Mouse (Mus musculus) forebrain, embryonic 12.5 days (tissue): ENCODE results near the gene Lrriq4. TPM values are rescaled to one million over a fixed set of nuclear protein-coding genes. Genes with fewer than 3 reads are reported as not detected.
"Not testable (repeated sequence)": the region's sequence is repeated elsewhere in the genome, so short reads cannot be mapped to it uniquely, and the experiment has no call there.

Experiments
- ATAC-seq: fragments of 200-750 bp; cut with Nextera tagmentation; 2 replicates; pipeline ENCODE4 v1.8.0; 2017; ENCODE audit warnings: moderate TSS enrichment; ENCODE audit not compliant: low FRiP score
- H3K27ac ChIP-seq: fragments of 300-500 bp; sonication (generic); 2 replicates; pipeline ENCODE4 v1.5.1; 2016; ENCODE audit warnings: mild to moderate bottlenecking
- H3K27me3 ChIP-seq: fragments of 300-500 bp; sonication (generic); 2 replicates; pipeline ENCODE4 v1.6.1; 2016; ENCODE audit warnings: mild to moderate bottlenecking
- H3K36me3 ChIP-seq: fragments of 300-500 bp; sonication (generic); replicated peaks from 2 replicates; pipeline ENCODE4 v1.6.1; 2016; ENCODE audit warnings: mild to moderate bottlenecking
- H3K4me1 ChIP-seq: fragments of 300-500 bp; sonication (generic); 2 replicates; pipeline ENCODE4 v1.6.1; 2016
- H3K4me2 ChIP-seq: fragments of 300-500 bp; sonication (generic); 2 replicates; pipeline ENCODE4 v1.6.1; 2016; ENCODE audit warnings: mild to moderate bottlenecking, moderate library complexity
- H3K4me3 ChIP-seq: fragments of 300-500 bp; sonication (generic); replicated peaks from 2 replicates; pipeline ENCODE4 v1.5.1; 2016; ENCODE audit warnings: mild to moderate bottlenecking
- H3K9ac ChIP-seq: fragments of 300-500 bp; sonication (generic); 2 replicates; pipeline ENCODE4 v1.6.1; 2016; ENCODE audit warnings: mild to moderate bottlenecking
- H3K9me3 ChIP-seq: fragments of 300-500 bp; sonication (generic); 2 replicates; pipeline ENCODE4 v1.6.1; 2016
- WGBS: fragments of 180-500 bp; shearing (Covaris S2); methylation state at CpG from one replicate; pipeline ENCODE4 v1.1.7; 2016; 5-methylcytosine and 5-hydroxymethylcytosine counted together
- polyA plus RNA-seq: library from polyadenylated mRNA; unstranded; fragments of >200 nt; fragmentation: Nextera tagmentation; extraction: Ambion mirVana; gene quantifications from 2 replicates; pipeline ENCODE4 v1.2.1, GENCODE M21; 2016

Lrriq4 gene
- polyA plus RNA-seq, 1 experiment from 2014 or later: not detected

DNA sequence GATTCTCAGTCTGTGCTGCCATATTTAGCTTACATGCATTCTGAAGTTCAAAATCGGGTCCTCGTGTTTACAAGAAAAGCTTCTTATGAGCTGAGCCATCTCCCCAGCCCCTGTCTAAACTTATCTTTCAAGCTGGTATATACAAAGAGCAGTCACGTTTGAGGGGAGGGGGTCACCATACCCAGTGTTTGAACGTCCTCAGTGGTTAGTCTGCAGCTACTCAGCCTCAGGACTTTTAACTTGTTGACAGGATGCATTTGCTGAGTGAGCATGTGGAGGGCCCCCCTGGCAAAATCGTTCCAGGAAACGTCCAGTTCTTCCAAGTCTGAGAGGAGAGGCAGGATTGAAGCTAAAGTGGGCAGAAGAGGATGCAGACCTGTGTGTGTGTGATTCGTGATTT lies 46.7 kb downstream of the Lrriq4 start:
- H3K27me3 ChIP-seq: no peaks in the 10 kb centered on the region
- no peak for ATAC-seq
- WGBS: 80% methylated on average over 7 of the region's 7 CpGs

GRCm38 (mm10) chr3:30695661-30696060 lies 51.4 kb downstream of the Lrriq4 start:
- Histone ChIP-seq H3K27ac (no peak overlapping the region), H3K36me3 (no peaks in the 10 kb centered on the region), H3K27me3 (no peaks in the 10 kb centered on the region), H3K9ac (no peak overlapping the region), H3K4me1 (no peaks in the 10 kb centered on the region), H3K4me2 (no peak overlapping the region), H3K9me3 (no peaks in the 10 kb centered on the region), H3K4me3 (no peak overlapping the region)
- no peak for ATAC-seq
- 88% methylated on average over 2 of the region's 2 CpGs for WGBS

More for the DNA sequence above, 46.7 kb downstream of the Lrriq4 start:
- Histone ChIP-seq H3K27ac (no peak overlapping the region), H3K9ac (no peak overlapping the region), H3K36me3 (no peaks in the 10 kb centered on the region), H3K4me2 (no peak overlapping the region), H3K4me1 (no peaks in the 10 kb centered on the region), H3K9me3 (no peaks in the 10 kb centered on the region), H3K4me3 (no peak overlapping the region)

- H3K4me3 ChIP-seq: no peak overlapping the region
- peak; percentile 49; the same call in 1 of the 2 replicates for ATAC-seq
- H3K27me3 ChIP-seq: no peaks in the 10 kb centered on the region
- H3K4me2 ChIP-seq: no peak overlapping the region
- 22% methylated on average over 2 of the region's 2 CpGs for WGBS
- no peaks in the 10 kb centered on the region for H3K4me1 ChIP-seq
- H3K9ac ChIP-seq: no peak overlapping the region
- H3K27ac ChIP-seq: no peak overlapping the region
- no peaks in the 10 kb centered on the region for H3K9me3 ChIP-seq
- H3K36me3 ChIP-seq: no peaks in the 10 kb centered on the region
Measured at GRCm38 (mm10) chr3:30696346-30696745, 52.0 kb downstream of the Lrriq4 start.

DNA sequence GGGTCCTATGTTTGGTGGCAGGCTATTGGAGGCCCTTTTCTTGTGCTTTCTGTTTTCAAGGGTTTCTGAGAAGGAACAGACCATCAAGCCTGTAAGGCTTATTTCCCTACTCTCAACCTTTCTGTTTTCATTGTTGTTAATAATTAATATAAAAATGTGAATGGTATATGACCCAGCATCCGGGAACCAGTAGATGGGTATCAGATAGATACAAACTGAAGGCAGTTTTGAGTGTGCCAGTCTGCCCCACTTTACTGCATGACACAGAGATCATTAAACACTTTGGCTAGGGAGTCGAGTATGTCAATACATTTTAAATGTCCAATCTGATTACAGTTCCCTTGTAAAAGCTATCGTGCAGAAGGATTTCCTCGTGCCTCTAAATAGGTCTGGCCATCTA lies 53.6 kb downstream of the Lrriq4 start:
- Histone ChIP-seq H3K4me3 (no peak overlapping the region), H3K27me3 (no peaks in the 10 kb centered on the region), H3K27ac (no peak overlapping the region), H3K4me2 (no peak overlapping the region), H3K36me3 (no peaks in the 10 kb centered on the region), H3K4me1 (no peaks in the 10 kb centered on the region), H3K9me3 (no peaks in the 10 kb centered on the region), H3K9ac (no peak overlapping the region)
- ATAC-seq: no peak
- 76% methylated on average over 4 of the region's 4 CpGs for WGBS

DNA sequence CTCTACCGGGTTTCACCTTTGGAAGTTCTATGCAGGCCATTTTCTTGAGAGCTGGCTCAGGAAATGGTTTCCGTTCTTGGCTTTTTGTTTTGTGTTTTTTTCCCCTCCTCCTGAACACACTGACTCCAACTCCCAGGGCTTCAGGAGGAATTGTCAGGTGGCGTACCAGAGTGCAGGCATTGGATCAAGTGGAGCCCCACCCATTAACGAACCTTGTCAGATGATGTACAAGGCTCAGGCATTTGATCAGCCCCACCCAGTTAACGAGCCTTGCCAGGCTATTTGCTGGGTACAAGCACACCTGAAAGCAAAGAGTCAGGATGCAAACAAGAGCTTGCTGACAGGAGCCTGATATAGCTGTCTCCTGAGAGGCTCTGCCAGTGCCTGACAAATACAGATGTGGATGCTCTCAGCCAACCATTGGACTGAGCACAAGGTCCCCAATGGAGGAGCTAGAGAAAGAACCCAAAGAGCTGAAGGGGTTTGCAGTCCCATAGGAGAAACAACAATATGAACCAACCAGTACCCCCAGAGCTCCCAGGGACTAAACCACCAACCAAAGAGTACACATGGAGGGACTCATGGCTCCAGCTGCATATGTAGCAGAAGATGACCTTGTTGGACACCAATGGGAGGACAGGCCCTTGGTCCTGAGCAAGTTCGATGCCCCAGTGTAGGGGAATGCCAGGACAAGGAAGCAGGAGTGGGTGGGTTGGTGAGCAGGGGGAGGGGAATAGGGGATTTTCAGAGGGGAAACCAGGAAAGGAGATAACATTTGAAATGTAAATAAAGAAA lies 55.6 kb downstream of the Lrriq4 start, which contains the start of gene Lrrc31:
Gene Lrrc31 (minus strand): TSS at position 133 of the 795 bp plus-strand sequence.
- H3K4me2 ChIP-seq, H3K4me1 ChIP-seq, H3K9ac ChIP-seq, H3K9me3 ChIP-seq, ATAC-seq, H3K27ac ChIP-seq, H3K36me3 ChIP-seq, H3K4me3 ChIP-seq, H3K27me3 ChIP-seq: not testable (repeated sequence)
- 84% methylated on average over 6 of the region's 6 CpGs for WGBS

DNA sequence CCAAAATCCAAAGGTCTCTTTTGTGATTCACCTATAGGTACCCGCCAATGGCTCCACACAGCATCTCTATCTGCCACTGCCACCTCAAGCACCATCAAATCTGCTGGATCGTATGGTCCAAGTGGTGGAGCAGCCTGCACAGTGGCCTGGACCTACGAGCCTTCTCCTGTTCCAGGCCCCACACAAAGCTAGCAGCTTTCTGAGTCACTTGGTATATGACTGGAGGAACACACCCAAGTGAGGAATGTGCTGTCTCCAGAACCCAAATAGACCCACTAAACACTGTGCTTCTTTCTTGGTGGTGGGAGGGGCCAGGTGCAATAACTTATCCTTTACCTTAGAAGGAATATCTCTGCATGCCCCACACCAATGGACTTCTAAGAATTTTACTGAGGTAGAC lies 61.7 kb downstream of the Lrriq4 start:
- Histone ChIP-seq H3K36me3 (no peaks in the 10 kb centered on the region), H3K27ac (no peak overlapping the region), H3K9me3 (no peaks in the 10 kb centered on the region), H3K27me3 (no peaks in the 10 kb centered on the region), H3K9ac (no peak overlapping the region), H3K4me3 (no peak overlapping the region), H3K4me2 (no peak overlapping the region), H3K4me1 (no peaks in the 10 kb centered on the region)
- ATAC-seq: no peak
- WGBS: 89% methylated on average over 3 of the region's 3 CpGs

- H3K4me2 ChIP-seq: no peak overlapping the region
- no peaks in the 10 kb centered on the region for H3K4me1 ChIP-seq
- no peak overlapping the region for H3K9ac ChIP-seq
- no peak overlapping the region for H3K27ac ChIP-seq
- ATAC-seq: no peak
- no peaks in the 10 kb centered on the region for H3K27me3 ChIP-seq
- WGBS: 91% methylated on average over 4 of the region's 4 CpGs
- no peaks in the 10 kb centered on the region for H3K36me3 ChIP-seq
- no peaks in the 10 kb centered on the region for H3K9me3 ChIP-seq
- no peak overlapping the region for H3K4me3 ChIP-seq
Measured at GRCm38 (mm10) chr3:30706614-30707276, 62.4 kb downstream of the Lrriq4 start.

GRCm38 (mm10) chr3:30710191-30710590 lies 65.9 kb downstream of the Lrriq4 start:
- H3K9ac ChIP-seq: no peak overlapping the region
- no peaks in the 10 kb centered on the region for H3K36me3 ChIP-seq
- 85% methylated on average over 6 of the region's 6 CpGs for WGBS
- no peak overlapping the region for H3K27ac ChIP-seq
- no peaks in the 10 kb centered on the region for H3K4me1 ChIP-seq
- H3K4me3 ChIP-seq: no peak overlapping the region
- no peak for ATAC-seq
- no peak overlapping the region for H3K4me2 ChIP-seq
- no peaks in the 10 kb centered on the region for H3K9me3 ChIP-seq
- H3K27me3 ChIP-seq: no peaks in the 10 kb centered on the region

DNA sequence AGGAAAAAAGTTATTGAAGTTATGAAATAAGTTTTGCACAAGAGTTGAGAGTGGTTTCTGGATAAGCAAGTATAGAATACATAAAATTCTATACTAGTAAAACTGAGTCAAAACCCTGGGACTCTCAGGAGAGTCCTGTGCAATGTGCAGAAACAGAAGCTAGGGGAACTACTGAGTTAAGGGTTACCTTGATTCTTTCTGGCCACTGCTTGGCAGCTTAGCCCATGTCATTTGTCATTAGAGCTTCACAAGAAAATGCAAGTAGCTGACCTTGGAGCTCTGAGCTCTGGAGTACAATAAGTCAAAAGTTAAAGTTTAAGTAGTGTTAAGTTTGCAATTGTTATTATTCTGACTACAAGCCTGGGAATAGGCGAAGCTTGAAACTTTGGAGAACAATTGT lies 69.0 kb downstream of the Lrriq4 start:
- Histone ChIP-seq H3K4me2 (no peak overlapping the region), H3K4me1 (no peaks in the 10 kb centered on the region), H3K36me3 (no peaks in the 10 kb centered on the region), H3K27me3 (no peaks in the 10 kb centered on the region), H3K9me3 (no peaks in the 10 kb centered on the region), H3K27ac (no peak overlapping the region), H3K4me3 (no peak overlapping the region), H3K9ac (no peak overlapping the region)
- WGBS: 93% methylated on average over 1 of the region's 1 CpGs
- no peak for ATAC-seq

GRCm38 (mm10) chr3:30718649-30719048 lies 74.3 kb downstream of the Lrriq4 start:
- no peaks in the 10 kb centered on the region for H3K4me1 ChIP-seq
- no peak overlapping the region for H3K9ac ChIP-seq
- ATAC-seq: no peak
- H3K4me2 ChIP-seq: no peak overlapping the region
- H3K9me3 ChIP-seq: no peaks in the 10 kb centered on the region
- no peak overlapping the region for H3K27ac ChIP-seq
- H3K36me3 ChIP-seq: no peaks in the 10 kb centered on the region
- no peaks in the 10 kb centered on the region for H3K27me3 ChIP-seq
- 90% methylated on average over 3 of the region's 3 CpGs for WGBS
- H3K4me3 ChIP-seq: no peak overlapping the region
